Comparison of ENCODE assay signal across 14 mouse cellular contexts in the genomic region with DNA sequence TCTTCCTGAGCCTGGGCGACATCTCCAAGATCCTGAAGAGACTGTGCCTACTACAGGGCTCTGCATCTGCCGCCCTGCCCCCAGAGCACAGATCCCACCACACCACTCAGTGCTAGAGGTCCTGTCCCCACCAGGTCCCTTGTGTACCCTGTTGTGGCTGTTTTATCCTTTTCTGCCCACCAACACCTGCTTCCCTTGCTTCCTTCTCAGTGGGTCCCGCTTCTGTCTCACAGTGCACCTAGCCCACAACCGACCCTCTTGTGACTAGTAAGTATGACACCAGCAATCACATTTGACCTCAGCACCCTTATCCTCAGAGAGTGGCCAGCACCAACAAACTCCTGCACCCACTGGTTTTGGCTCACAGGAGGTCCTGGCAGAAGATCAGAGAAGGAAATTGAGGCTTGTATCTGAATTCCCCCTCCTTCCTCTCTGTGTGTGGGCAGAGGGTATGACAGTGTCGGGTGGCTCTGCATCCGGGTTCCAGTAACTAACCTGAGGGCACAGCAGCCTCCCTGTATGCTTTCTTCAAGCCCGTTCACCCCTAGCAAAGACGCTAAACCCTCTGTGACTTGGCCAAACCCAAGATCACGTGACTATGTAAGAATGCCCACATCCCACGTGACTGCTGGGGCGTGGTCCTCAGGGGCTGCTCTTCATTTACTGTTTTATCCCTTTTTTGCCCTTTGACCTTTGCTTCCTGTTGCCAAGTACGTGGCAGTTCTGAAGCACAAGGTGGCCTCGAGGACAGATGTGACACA. TPM values are rescaled to one million over a fixed set of nuclear protein-coding genes. Genes with fewer than 3 reads are reported as not detected.
DNase-seq lines count a peak whose midpoint lies in the region; TF ChIP-seq lines count a peak whose summit lies in the region.
"Had no signal": no experiment of that assay in that cellular context is flagged by ENCODE, and none has a peak within 500 bp of the region (broad histone marks: within the 10 kb centered on the region; RNA-seq: fewer than 3 reads in every experiment).

No protein-coding gene starts in this region.

- TF ChIP-seq POLR2A in lung, adult 2 months (IDR thresholded peaks at IDR 0.05; ENCODE audit: borderline replicate concordance, extremely low read depth, low read depth, low read length) = no peak

- peaks cover 5% of the 10 kb centered on the region; the same call in 1 of the 2 replicates for H3K4me1 ChIP-seq in lung, adult 2 months (ENCODE audit: control insufficient read depth, insufficient read depth, low read length)
- H3K4me1 ChIP-seq: hindbrain, embryonic 15.5 days had no signal

- 51% methylated on average over 13 of the region's 13 CpGs for WGBS in lung, adult 2 months

- peak; percentile 43 for DNase-seq in adrenal gland, postnatal 14 days
- no peak for DNase-seq in adrenal gland, adult 8-10 months
- DNase-seq in lung, postnatal 36 days = peak; percentile 44
- no peak for DNase-seq in lung, adult 2 months
- DNase-seq in kidney, postnatal 36 days = peak; percentile 67 to 71
- peak; percentile 27 to 30 for DNase-seq in thymus, postnatal 36 days
- no peak for DNase-seq in gastrocnemius, adult 8-10 months (ENCODE audit: low spot score in 2 of 2)
- no peak for DNase-seq in layer of hippocampus, postnatal 25 days (ENCODE audit: extremely low spot score in 1 of 2, low spot score in 1 of 2)
- DNase-seq: adrenal gland, postnatal 10 days; cerebellum, adult 2 months; heart, adult 2 months; layer of hippocampus, postnatal 36 days had no signal

- H3K4me3 ChIP-seq in lung, adult 2 months (replicated peaks; ENCODE audit: extremely low read depth, low read depth, low read length) = no peak overlapping the region
- H3K4me3 ChIP-seq: erythroblast, embryonic 14.5 days; heart, adult 2 months; hindbrain, embryonic 15.5 days had no signal

- TF ChIP-seq CTCF in lung, adult 2 months (IDR thresholded peaks at IDR 0.05; ENCODE audit: insufficient read depth, low read length) = no peak

RNA-seq across cellular contexts. Expression of gene Sulf2, which starts 29.8 kb away (rescaled TPM):
- total RNA-seq in adrenal gland, postnatal 14 days (2021) = 60.5 and 60.7 TPM in 2 replicates
- 100 to 1,000 TPM in 2 of 4 experiments, 10 to 100 TPM in 2; 44.6 to 150 (median 89.6) TPM for total RNA-seq in adrenal gland, adult 8-10 months (2022)
- polyA plus RNA-seq in lung, adult 2 months (2012; rRNA removed) = 37.6 and 44.2 TPM in 2 replicates
- 1 to 10 TPM; 6.0 to 9.9 (median 7.1) TPM for total RNA-seq in gastrocnemius, adult 8-10 months (2022)
- 100 to 1,000 TPM; 127 to 137 TPM for total RNA-seq in layer of hippocampus, postnatal 25 days (2021)

Comparison
In these comparisons a context has a peak if more than half of its experiments do, and no peak if none do; other contexts are left out.
1. DNase-seq: peak in adrenal gland, postnatal 14 days (single experiment), lung, postnatal 36 days (single experiment), kidney, postnatal 36 days (2 of 2) and thymus, postnatal 36 days (2 of 2); none in adrenal gland, adult 8-10 months (single experiment), lung, adult 2 months (single experiment), gastrocnemius, adult 8-10 months (0 of 2) and layer of hippocampus, postnatal 25 days (0 of 2).